In the genomic region with DNA sequence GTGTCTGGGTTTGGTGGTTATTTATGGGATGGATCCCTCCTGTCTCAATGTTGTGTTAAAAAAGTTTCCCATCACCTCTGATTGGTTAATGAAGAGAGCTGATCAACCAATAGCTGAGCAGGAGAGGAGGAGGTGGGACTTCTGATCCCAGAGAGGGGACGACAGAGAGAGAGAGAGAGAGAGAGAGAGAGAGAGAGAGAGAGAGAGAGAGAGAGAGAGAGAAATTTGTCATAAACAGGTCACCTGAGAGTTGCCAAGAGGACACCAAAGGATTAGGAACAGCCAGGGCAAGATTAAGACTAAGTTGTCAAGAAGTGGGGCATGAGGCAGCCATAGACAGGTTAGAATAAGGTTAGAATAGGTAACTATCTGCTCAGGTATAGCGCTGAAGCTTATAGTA, we compare ENCODE assay signal across 17 mouse cellular contexts.
"Had no signal": no experiment of that assay in that cellular context is flagged by ENCODE, and none has a peak within 500 bp of the region (broad histone marks: within the 10 kb centered on the region; RNA-seq: fewer than 3 reads in every experiment).

No protein-coding gene starts in this region.

- DNase-seq: retina, postnatal 1 day; right cerebral cortex, adult 18-20 months; right cerebral cortex, postnatal 14 days; right cerebral cortex, postnatal 25 days; right cerebral cortex, postnatal 4 days; spleen, adult 18-20 months; thymus, adult 18-20 months; thymus, adult 2 months; thymus, postnatal 14 days; thymus, postnatal 25 days; thymus, postnatal 36 days; thymus, postnatal 4 days had no signal

- H3K4me2 ChIP-seq: neural tube, embryonic 12.5 days; neural tube, embryonic 13.5 days; neural tube, embryonic 15.5 days; stomach, embryonic 15.5 days had no signal

- H3K27me3 ChIP-seq: neural tube, embryonic 12.5 days; neural tube, embryonic 15.5 days; stomach, embryonic 15.5 days had no signal

- H3K4me3 ChIP-seq: neural tube, embryonic 12.5 days; neural tube, embryonic 13.5 days; neural tube, embryonic 15.5 days; stomach, embryonic 15.5 days had no signal

- H3K36me3 ChIP-seq: neural tube, embryonic 12.5 days; neural tube, embryonic 13.5 days; neural tube, embryonic 15.5 days; stomach, embryonic 15.5 days had no signal

- H3K4me1 ChIP-seq: neural tube, embryonic 12.5 days; neural tube, embryonic 13.5 days; neural tube, embryonic 15.5 days; stomach, embryonic 15.5 days had no signal

- H3K9me3 ChIP-seq: neural tube, embryonic 12.5 days; neural tube, embryonic 13.5 days; neural tube, embryonic 15.5 days; stomach, embryonic 15.5 days had no signal

- H3K9ac ChIP-seq: neural tube, embryonic 12.5 days; neural tube, embryonic 13.5 days; neural tube, embryonic 15.5 days; stomach, embryonic 15.5 days had no signal

- H3K27ac ChIP-seq: neural tube, embryonic 12.5 days; neural tube, embryonic 13.5 days; neural tube, embryonic 15.5 days; stomach, embryonic 15.5 days; stomach, postnatal 0 days had no signal
